Comparison of ENCODE assay signal across 8 mouse cellular contexts in genomic region chr10:75772795-75773664, GRCm38 (mm10). TPM values are rescaled to one million over a fixed set of nuclear protein-coding genes. Genes with fewer than 3 reads are reported as not detected.
A peak's percentile ranks its signal among the peaks of the same experiment; 100 is the strongest.
DNase-seq lines count a peak whose midpoint lies in the region; ATAC-seq and TF ChIP-seq lines count a peak whose summit lies in the region.

TSS of gene Ddt (minus strand) at chr10:75773414.

- TF ChIP-seq EP300 in stomach, postnatal 0 days (optimal IDR thresholded peaks at IDR 0.05) = no peak

- H3K27ac ChIP-seq in brown adipose tissue, adult 24 weeks (replicated peaks; ENCODE audit: low read depth, low read length) = peak within 1 kb of the TSS; percentile 79
- H3K27ac ChIP-seq in heart, embryonic 13.5 days (replicated peaks) = no peak within 1 kb of the TSS
- H3K27ac ChIP-seq in liver, embryonic 13.5 days = peak within 1 kb of the TSS; percentile 59
- no peak within 1 kb of the TSS for H3K27ac ChIP-seq in neural tube, embryonic 11.5 days (ENCODE audit: low read depth, low read length)
- peak within 1 kb of the TSS; percentile 65; the same call in 1 of the 2 replicates for H3K27ac ChIP-seq in stomach, postnatal 0 days (replicated peaks)

- no peaks in the 10 kb centered on the region for H3K36me3 ChIP-seq in heart, embryonic 13.5 days
- no peaks in the 10 kb centered on the region for H3K36me3 ChIP-seq in liver, embryonic 13.5 days
- no peaks in the 10 kb centered on the region; the same call in 1 of the 2 replicates for H3K36me3 ChIP-seq in neural tube, embryonic 11.5 days (ENCODE audit: control insufficient read depth, insufficient read depth, low read length)
- no peaks in the 10 kb centered on the region for H3K36me3 ChIP-seq in stomach, postnatal 0 days (ENCODE audit: control insufficient read depth, insufficient read depth, low read length)

- peak within 1 kb of the TSS; percentile 90 for H3K4me3 ChIP-seq in brown adipose tissue, adult 24 weeks (ENCODE audit: insufficient read depth, low read depth, low read length)
- H3K4me3 ChIP-seq in heart, embryonic 13.5 days = peak within 1 kb of the TSS; percentile 77
- H3K4me3 ChIP-seq in liver, embryonic 13.5 days (replicated peaks) = peak within 1 kb of the TSS; percentile 71
- H3K4me3 ChIP-seq in neural tube, embryonic 11.5 days (ENCODE audit: low read depth, low read length) = peak within 1 kb of the TSS; percentile 44
- H3K4me3 ChIP-seq in stomach, postnatal 0 days (ENCODE audit: low read depth, low read length) = peak within 1 kb of the TSS; percentile 67

- DNase-seq in CD4-positive, CD25-positive, alpha-beta regulatory T cell, adult 2 months (ENCODE audit: low read depth, low spot score) = peak; percentile 94
- peak; percentile 67 for DNase-seq in fat pad, adult 2 months (ENCODE audit: extremely low read depth, low read depth, low spot score)
- peak; percentile 94 for DNase-seq in kidney, postnatal 14 days
- DNase-seq in liver, embryonic 13.5 days = peak; percentile 80
- DNase-seq in neural tube, embryonic 11.5 days (ENCODE audit: low spot score) = peak; percentile 87
- peak; percentile 97 for DNase-seq in stomach, postnatal 0 days (ENCODE audit: low spot score)

- WGBS in heart, embryonic 13.5 days = under 1% methylated on average over 45 of the region's 47 CpGs
- 1% methylated on average over 46 of the region's 47 CpGs for WGBS in liver, embryonic 13.5 days (ENCODE audit: insufficient replicate concordance)
- WGBS in neural tube, embryonic 11.5 days = under 1% methylated on average over 46 of the region's 47 CpGs
- WGBS in stomach, postnatal 0 days = under 1% methylated on average over 46 of the region's 47 CpGs

- H3K4me2 ChIP-seq in heart, embryonic 13.5 days = peak within 1 kb of the TSS; percentile 100
- H3K4me2 ChIP-seq in liver, embryonic 13.5 days = peak within 1 kb of the TSS; percentile 93
- peak within 1 kb of the TSS; percentile 64 for H3K4me2 ChIP-seq in neural tube, embryonic 11.5 days (ENCODE audit: low read depth)
- H3K4me2 ChIP-seq in stomach, postnatal 0 days (replicated peaks; ENCODE audit: low read depth) = peak within 1 kb of the TSS; percentile 99

- no peaks in the 10 kb centered on the region for H3K9me3 ChIP-seq in heart, embryonic 13.5 days
- no peaks in the 10 kb centered on the region for H3K9me3 ChIP-seq in liver, embryonic 13.5 days (replicated peaks)
- H3K9me3 ChIP-seq in neural tube, embryonic 11.5 days (ENCODE audit: control insufficient read depth, low read length) = no peaks in the 10 kb centered on the region
- no peaks in the 10 kb centered on the region for H3K9me3 ChIP-seq in stomach, postnatal 0 days (ENCODE audit: control insufficient read depth, low read length)

- ATAC-seq in heart, embryonic 13.5 days (ENCODE audit: extremely low read depth, insufficient number of reproducible peaks, low FRiP score, low TSS enrichment) = peak; percentile 92
- peak; percentile 90 for ATAC-seq in liver, embryonic 13.5 days (ENCODE audit: low read depth)
- peak; percentile 95 for ATAC-seq in neural tube, embryonic 11.5 days (ENCODE audit: insufficient read depth, low FRiP score, low TSS enrichment)
- ATAC-seq in stomach, postnatal 0 days (ENCODE audit: low FRiP score, low TSS enrichment) = peak; percentile 94

- H3K27me3 ChIP-seq in heart, embryonic 13.5 days (replicated peaks) = peaks cover 6% of the 10 kb centered on the region
- peaks cover 14% of the 10 kb centered on the region for H3K27me3 ChIP-seq in liver, embryonic 13.5 days
- no peaks in the 10 kb centered on the region for H3K27me3 ChIP-seq in neural tube, embryonic 11.5 days (ENCODE audit: control insufficient read depth, insufficient read depth, low read length)
- no peaks in the 10 kb centered on the region for H3K27me3 ChIP-seq in stomach, postnatal 0 days (ENCODE audit: control insufficient read depth, insufficient read depth, low read length)

- H3K9ac ChIP-seq in heart, embryonic 13.5 days = peak within 1 kb of the TSS; percentile 85
- H3K9ac ChIP-seq in liver, embryonic 13.5 days = peak within 1 kb of the TSS; percentile 76
- peak within 1 kb of the TSS; percentile 48 for H3K9ac ChIP-seq in neural tube, embryonic 11.5 days (ENCODE audit: low read length)
- H3K9ac ChIP-seq in stomach, postnatal 0 days (ENCODE audit: low read length) = peak within 1 kb of the TSS; percentile 65

- peak; percentile 58 for TF ChIP-seq CTCF in stomach, postnatal 0 days (IDR thresholded peaks at IDR 0.05; ENCODE audit: low read depth)

- H3K4me1 ChIP-seq in brown adipose tissue, adult 24 weeks (ENCODE audit: control insufficient read depth, insufficient read depth, insufficient read length, low read length) = no peaks in the 10 kb centered on the region; the same call in 1 of the 2 replicates
- peaks cover 15% of the 10 kb centered on the region for H3K4me1 ChIP-seq in heart, embryonic 13.5 days
- peaks cover 25% of the 10 kb centered on the region for H3K4me1 ChIP-seq in liver, embryonic 13.5 days (replicated peaks)
- peaks cover 4% of the 10 kb centered on the region; the same call in 1 of the 2 replicates for H3K4me1 ChIP-seq in neural tube, embryonic 11.5 days (ENCODE audit: control insufficient read depth, insufficient read depth, low read length)
- H3K4me1 ChIP-seq in stomach, postnatal 0 days (replicated peaks; ENCODE audit: control insufficient read depth, insufficient read depth) = no peaks in the 10 kb centered on the region

RNA-seq across cellular contexts. Expression of gene Ddt, which starts in this region (rescaled TPM):
- 324 and 423 TPM in 2 replicates for polyA plus RNA-seq in brown adipose tissue, adult 24 weeks (2012; ENCODE audit: insufficient read depth, insufficient read length, missing spikeins)
- polyA plus RNA-seq in heart, embryonic 13.5 days (2015; fragmentation: Nextera tagmentation; extraction: Ambion mirVana) = 30.8 and 38.9 TPM in 2 replicates
- polyA plus RNA-seq in liver, embryonic 13.5 days (2015; fragmentation: Nextera tagmentation; extraction: Ambion mirVana) = 180 and 186 TPM in 2 replicates
- polyA plus RNA-seq in neural tube, embryonic 11.5 days (2014; fragmentation: Nextera tagmentation; extraction: Ambion mirVana) = 93.0 and 93.5 TPM in 2 replicates
- polyA plus RNA-seq in stomach, postnatal 0 days (2015; fragmentation: Nextera tagmentation; extraction: Ambion mirVana) = 64.1 and 68.4 TPM in 2 replicates

Comparison
In these comparisons a context has a peak if more than half of its experiments do, and no peak if none do; other contexts are left out.
1. H3K27ac ChIP-seq: peak in brown adipose tissue, adult 24 weeks (single experiment), liver, embryonic 13.5 days (single experiment) and stomach, postnatal 0 days (single experiment); none in heart, embryonic 13.5 days (single experiment) and neural tube, embryonic 11.5 days (single experiment).
2. Peak in every context shown above with its lines, with median percentiles within 50 percentile points of each other: DNase-seq, H3K4me3 ChIP-seq, ATAC-seq, H3K4me2 ChIP-seq and H3K9ac ChIP-seq.